Mouse (Mus musculus): ENCODE results near the gene Tspan17. TPM values are rescaled to one million over a fixed set of nuclear protein-coding genes. Genes with fewer than 3 reads are reported as not detected.

Gene Tspan17
- total RNA-seq (2021), result 10 to 100 TPM; 85.8 to 95.7 TPM
- long read RNA-seq, experiment 1, transcript Tspan17-201 (8 exons, 1,585 nt), result major isoform, 32 of 79 reads
- long read RNA-seq, experiment 1, partial matches to known transcripts, result 5 of 79 reads
- long read RNA-seq, experiment 1, other reads (novel, unspliced or antisense), result 42 of 79 reads
- long read RNA-seq, experiment 2, transcript Tspan17-201 (8 exons, 1,585 nt), result major isoform, 47 of 137 reads
- long read RNA-seq, experiment 2, partial matches to known transcripts, result 0 of 137 reads
- long read RNA-seq, experiment 2, other reads (novel, unspliced or antisense), result 89 of 137 reads

- peak; percentile 81 to 92 for DNase-seq (ENCODE audit: low spot score in 2 of 2)
Observed at GRCm38 (mm10) chr13:54788740-54789560, at the start of gene Tspan17. TSS of gene Tspan17 (plus strand) at chr13:54789377.

- DNase-seq (ENCODE audit: low spot score in 2 of 2), result no peak
Observed at GRCm38 (mm10) chr13:54746110-54746509, 43.1 kb upstream of the Tspan17 start.

GRCm38 (mm10) chr13:54746896-54747295, 42.3 kb upstream of the Tspan17 start:
- DNase-seq (ENCODE audit: low spot score in 2 of 2), result no peak

- no peak for DNase-seq (ENCODE audit: low spot score in 2 of 2)
Observed at GRCm38 (mm10) chr13:54748190-54748589, 41.0 kb upstream of the Tspan17 start.

- no peak for DNase-seq (ENCODE audit: low spot score in 2 of 2)
Observed at GRCm38 (mm10) chr13:54748721-54749060, 40.5 kb upstream of the Tspan17 start.

- peak; percentile 65 to 75 for DNase-seq (ENCODE audit: low spot score in 2 of 2)
Observed at GRCm38 (mm10) chr13:54749061-54749863, 39.9 kb upstream of the Tspan17 start.

GRCm38 (mm10) chr13:54749864-54750411, 39.2 kb upstream of the Tspan17 start, which contains the start of gene Gprin1:
TSS of gene Gprin1 (minus strand) at chr13:54749874.
- DNase-seq (ENCODE audit: low spot score in 2 of 2), result no peak

- no peak for DNase-seq (ENCODE audit: low spot score in 2 of 2)
Observed at GRCm38 (mm10) chr13:54750699-54751098, 38.5 kb upstream of the Tspan17 start.

GRCm38 (mm10) chr13:54752656-54753055, 36.5 kb upstream of the Tspan17 start:
- peak; percentile 81 to 93 for DNase-seq (ENCODE audit: low spot score in 2 of 2)

- peak in 1 of 2 experiments; percentile 2 for DNase-seq (ENCODE audit: low spot score in 2 of 2)
Observed at GRCm38 (mm10) chr13:54753733-54754132, 35.4 kb upstream of the Tspan17 start.

GRCm38 (mm10) chr13:54754169-54755080, 34.8 kb upstream of the Tspan17 start:
- DNase-seq (ENCODE audit: low spot score in 2 of 2), result peak in 1 of 2 experiments; percentile 13

- peak in 1 of 2 experiments; percentile 55 for DNase-seq (ENCODE audit: low spot score in 2 of 2)
Observed at GRCm38 (mm10) chr13:54755201-54755830, 33.9 kb upstream of the Tspan17 start.

GRCm38 (mm10) chr13:54756156-54756712, 32.9 kb upstream of the Tspan17 start:
- DNase-seq (ENCODE audit: low spot score in 2 of 2), result peak in 1 of 2 experiments; percentile 4

GRCm38 (mm10) chr13:54757093-54757830, 31.9 kb upstream of the Tspan17 start:
- peak in 1 of 2 experiments; percentile 14 for DNase-seq (ENCODE audit: low spot score in 2 of 2)

- peak; percentile 92 to 93 for DNase-seq (ENCODE audit: low spot score in 2 of 2)
Observed at GRCm38 (mm10) chr13:54758045-54758755, 31.0 kb upstream of the Tspan17 start.

GRCm38 (mm10) chr13:54758756-54759470, 30.3 kb upstream of the Tspan17 start:
- DNase-seq (ENCODE audit: low spot score in 2 of 2), result no peak

- DNase-seq (ENCODE audit: low spot score in 2 of 2), result no peak
Observed at GRCm38 (mm10) chr13:54759496-54759895, 29.7 kb upstream of the Tspan17 start.

Data from layer of hippocampus, postnatal 14 days (tissue).